Mouse (Mus musculus) heart, embryonic 10.5 days (tissue): ENCODE results near the gene Tgif2. TPM values are rescaled to one million over a fixed set of nuclear protein-coding genes. Genes with fewer than 3 reads are reported as not detected.
A peak's percentile ranks its signal among the peaks of the same experiment; 100 is the strongest.
"Not testable (repeated sequence)": the region's sequence is repeated elsewhere in the genome, so short reads cannot be mapped to it uniquely, and the experiment has no call there.

Source experiments
- DNase-seq: peaks from one replicate; pipeline ENCODE4 v3.0.0-alpha.2; 2017; ENCODE audit warnings: low spot score
- H3K27ac ChIP-seq: fragments of 300-500 bp; sonication (generic); 2 replicates; pipeline ENCODE4 v1.5.1; 2016; ENCODE audit warnings: mild to moderate bottlenecking
- H3K27me3 ChIP-seq: fragments of 300-500 bp; sonication (generic); 2 replicates; pipeline ENCODE4 v1.6.1; 2016; ENCODE audit warnings: mild to moderate bottlenecking; ENCODE audit not compliant: poor library complexity, insufficient read depth, severe bottlenecking
- H3K36me3 ChIP-seq: fragments of 300-500 bp; sonication (generic); 2 replicates; pipeline ENCODE4 v1.6.1; 2016; ENCODE audit warnings: mild to moderate bottlenecking, moderate library complexity
- H3K4me1 ChIP-seq: fragments of 300-500 bp; sonication (generic); 2 replicates; pipeline ENCODE4 v1.6.1; 2016; ENCODE audit warnings: mild to moderate bottlenecking
- H3K4me3 ChIP-seq: fragments of 300-500 bp; sonication (generic); 2 replicates; pipeline ENCODE4 v1.5.1; 2016; ENCODE audit warnings: mild to moderate bottlenecking, moderate library complexity
- H3K9me3 ChIP-seq: fragments of 300-500 bp; sonication (generic); 2 replicates; pipeline ENCODE4 v1.6.1; 2016; ENCODE audit warnings: mild to moderate bottlenecking, moderate library complexity
- WGBS: fragments of 180-500 bp; shearing (Covaris S2); methylation state at CpG from one replicate; pipeline ENCODE4 v1.1.7; 2016; 5-methylcytosine and 5-hydroxymethylcytosine counted together
- polyA plus RNA-seq: library from polyadenylated mRNA; unstranded; fragments of >200 nt; fragmentation: Nextera tagmentation; extraction: Ambion mirVana; gene quantifications from 2 replicates; pipeline ENCODE4 v1.2.1, GENCODE M21; 2016

Tgif2 gene
- polyA plus RNA-seq, 1 experiment from 2014 or later = 62.3 TPM

DNA sequence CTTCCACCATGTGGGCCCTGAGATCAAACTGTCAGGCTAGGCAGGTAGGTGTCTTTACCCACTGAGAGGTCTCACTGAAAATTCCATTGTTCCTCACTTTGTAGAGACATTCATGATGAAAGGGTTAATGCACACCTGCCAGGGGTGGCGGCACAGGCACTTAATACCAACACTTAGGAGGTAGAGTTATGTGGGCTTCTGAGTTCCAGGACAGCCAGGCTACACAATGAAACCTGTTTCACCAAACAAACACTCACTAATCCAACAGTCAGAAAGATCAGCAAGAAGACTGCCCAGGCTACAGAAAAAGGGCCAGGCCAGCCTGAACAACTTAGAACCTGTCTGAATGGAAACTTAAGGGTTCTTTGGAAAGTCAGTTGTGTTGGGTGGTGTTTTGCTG is 23.7 kb upstream of the Tgif2 start:
- no peak overlapping the region for H3K27ac ChIP-seq
- H3K36me3 ChIP-seq = no peaks in the 10 kb centered on the region
- peaks cover 19% of the 10 kb centered on the region for H3K4me1 ChIP-seq
- DNase-seq = no peak
- no peaks in the 10 kb centered on the region for H3K9me3 ChIP-seq
- 65% methylated on average over 1 of the region's 1 CpGs for WGBS
- no peak overlapping the region for H3K4me3 ChIP-seq
- no peaks in the 10 kb centered on the region for H3K27me3 ChIP-seq

DNA sequence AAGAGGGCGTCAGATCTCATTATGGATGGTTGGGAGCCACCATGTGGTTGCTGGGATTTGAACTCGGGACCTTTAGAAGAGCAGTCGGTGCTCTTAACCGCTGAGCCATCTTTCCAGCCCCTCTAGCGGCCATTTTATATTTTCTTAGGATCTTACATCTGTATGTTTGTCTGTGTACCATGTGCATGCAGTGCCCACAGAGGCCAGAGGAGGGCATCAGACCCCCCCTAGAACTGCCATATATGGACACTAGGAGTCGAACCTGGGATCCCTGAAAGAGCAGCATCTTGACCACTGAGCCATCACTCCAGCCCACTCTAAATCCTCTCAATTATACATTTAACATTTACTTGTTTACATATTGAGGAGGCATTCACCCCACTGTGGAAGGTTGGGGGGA is 14.7 kb upstream of the Tgif2 start:
- 86% methylated on average over 6 of the region's 6 CpGs for whole genome bisulfite sequencing
- H3K4me1 ChIP-seq, H3K4me3 ChIP-seq, H3K27me3 ChIP-seq, H3K9me3 ChIP-seq, DNase-seq, H3K27ac ChIP-seq: not testable (repeated sequence)
- H3K36me3 ChIP-seq = peaks cover 20% of the 10 kb centered on the region

DNA sequence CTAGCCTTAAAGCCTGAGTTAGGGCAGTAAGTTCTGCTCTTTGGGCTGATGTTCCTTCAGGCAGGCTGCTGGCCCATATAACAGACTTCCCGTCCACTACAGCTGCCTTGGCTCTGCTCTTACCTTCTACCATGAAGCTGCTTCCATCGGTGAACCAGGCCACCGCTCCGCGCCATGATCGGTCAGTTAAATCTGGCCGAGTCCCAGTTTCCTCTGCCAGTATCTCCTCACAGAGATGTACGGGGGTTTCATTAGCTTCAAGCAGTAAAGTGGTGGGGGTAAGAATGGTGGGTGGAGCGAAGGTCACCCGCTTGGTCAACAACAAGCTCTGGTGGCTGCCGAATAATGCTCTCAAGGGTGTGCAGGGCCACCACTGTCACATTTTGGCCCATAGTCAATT is 5.5 kb upstream of the Tgif2 start:
- Histone ChIP-seq H3K27me3 (no peaks in the 10 kb centered on the region), H3K4me3 (no peak overlapping the region), H3K36me3 (peaks cover 84% of the 10 kb centered on the region), H3K4me1 (peaks cover 15% of the 10 kb centered on the region; the same call in 1 of the 2 replicates), H3K27ac (no peak overlapping the region), H3K9me3 (peaks cover 16% of the 10 kb centered on the region)
- no peak for DNase-seq
- 95% methylated on average over 11 of the region's 11 CpGs for WGBS

DNA sequence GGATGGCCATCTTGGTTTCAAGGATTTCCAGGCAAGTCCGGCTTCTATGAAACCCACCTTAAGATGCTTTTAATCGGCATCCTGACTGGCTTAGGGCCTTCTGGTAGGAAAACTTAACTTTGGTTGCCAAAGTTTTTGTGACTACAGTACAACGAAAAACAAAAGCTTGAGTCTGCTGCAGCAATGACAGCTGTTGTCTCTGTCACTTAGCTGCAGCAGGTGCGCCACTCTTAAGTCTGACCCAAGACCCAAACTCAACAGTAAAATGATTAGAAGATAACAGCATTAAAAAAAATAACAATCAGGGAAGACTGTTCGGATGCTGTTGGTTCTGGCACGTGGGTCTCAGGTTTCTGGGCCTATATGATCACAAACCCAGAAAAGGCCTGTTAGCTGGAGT is 968 bp upstream of the Tgif2 start:
- Histone ChIP-seq H3K4me3 (peak overlapping the region; percentile 78), H3K4me1 (peaks cover 43% of the 10 kb centered on the region), H3K9me3 (no peaks in the 10 kb centered on the region), H3K36me3 (peaks cover 40% of the 10 kb centered on the region), H3K27ac (peak overlapping the region; percentile 93), H3K27me3 (no peaks in the 10 kb centered on the region)
- DNase-seq = no peak
- WGBS = 60% methylated on average over 6 of the region's 6 CpGs

DNA sequence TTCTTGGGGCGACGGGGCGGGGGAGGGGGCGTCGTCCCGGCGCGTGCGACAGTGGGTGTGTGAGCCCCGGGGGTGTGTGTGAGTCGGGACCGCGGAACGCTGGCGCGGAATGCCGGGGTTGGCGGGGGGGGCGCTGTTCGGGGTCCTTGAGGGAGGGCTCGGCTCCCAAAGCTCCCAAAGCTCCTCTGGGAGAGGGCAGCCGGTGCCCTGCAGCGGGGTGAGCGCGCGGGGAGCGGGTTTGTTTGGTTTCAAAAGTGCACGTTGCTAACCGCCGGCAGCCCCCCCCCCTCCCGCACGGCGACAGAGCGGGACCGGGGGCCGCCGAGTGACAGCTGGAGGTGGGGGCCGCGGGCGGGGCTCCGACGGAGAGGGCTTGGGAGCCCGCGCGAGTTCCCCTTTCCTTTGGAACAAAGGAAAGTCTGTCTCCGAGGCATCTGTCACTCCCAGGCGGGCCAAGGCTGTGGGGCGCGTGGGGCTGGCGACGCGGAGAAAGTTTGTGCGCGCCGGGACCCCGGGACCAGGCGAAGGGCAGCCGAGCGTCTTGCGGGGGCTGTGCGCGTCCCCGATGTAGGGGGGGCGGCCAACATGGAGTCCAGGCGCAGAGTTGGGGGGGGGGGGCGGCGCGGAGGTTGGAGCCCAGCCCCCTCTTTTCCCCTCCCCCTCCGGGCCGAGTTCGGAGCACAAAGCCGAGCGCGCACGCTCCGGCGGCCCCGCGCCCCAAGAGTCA is 657 bp downstream of the Tgif2 start:
- Histone ChIP-seq H3K4me1 (peaks cover 58% of the 10 kb centered on the region), H3K36me3 (peaks cover 40% of the 10 kb centered on the region), H3K4me3 (peak overlapping the region; percentile 78), H3K27ac (peak overlapping the region; percentile 93), H3K27me3 (no peaks in the 10 kb centered on the region), H3K9me3 (no peaks in the 10 kb centered on the region)
- DNase-seq = peak; percentile 80
- under 1% methylated on average over 67 of the region's 79 CpGs for WGBS

DNA sequence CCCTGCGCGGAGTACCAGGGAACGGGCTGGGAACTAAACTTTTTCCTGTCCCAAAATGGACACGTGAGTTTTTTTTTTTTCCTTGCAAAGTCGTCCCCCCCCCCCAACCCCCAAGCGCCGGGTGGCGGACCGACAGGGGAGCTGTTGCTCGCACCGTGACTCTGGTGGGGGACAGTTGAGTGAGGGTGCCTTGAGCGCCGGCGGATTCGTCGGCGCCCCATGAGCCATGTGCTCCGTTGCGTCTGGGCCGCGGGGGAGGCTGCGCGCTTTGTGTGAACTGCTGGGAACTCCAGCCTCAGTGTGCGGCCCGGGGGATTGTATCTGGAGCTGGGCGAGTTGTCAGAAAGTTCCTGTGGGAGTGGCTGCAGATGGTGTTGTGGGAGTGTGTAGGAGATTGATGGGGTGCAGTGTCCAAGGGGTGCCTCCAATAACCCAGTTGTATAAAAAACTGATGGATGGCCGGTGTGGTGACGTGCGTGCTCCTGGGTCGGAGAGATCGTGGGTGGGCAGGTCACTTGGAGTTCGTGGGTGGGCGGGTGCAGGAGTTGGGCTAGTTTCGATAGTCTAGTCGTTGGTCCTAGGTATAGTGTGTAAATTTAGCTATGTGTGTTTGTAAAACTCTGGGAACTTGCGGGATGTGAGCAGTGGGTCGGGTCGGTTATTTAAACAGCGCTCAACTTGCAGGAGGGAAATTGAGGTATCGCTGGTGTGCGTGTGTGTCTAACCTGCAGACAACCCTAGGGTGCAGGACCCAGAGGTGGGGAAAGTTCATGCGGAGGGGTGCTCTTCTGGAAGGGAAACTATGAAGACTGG is 1.4 kb downstream of the Tgif2 start:
- Histone ChIP-seq H3K4me3 (peak overlapping the region; percentile 78), H3K27me3 (no peaks in the 10 kb centered on the region), H3K4me1 (peaks cover 58% of the 10 kb centered on the region), H3K9me3 (no peaks in the 10 kb centered on the region), H3K27ac (peak overlapping the region; percentile 93), H3K36me3 (peaks cover 40% of the 10 kb centered on the region)
- DNase-seq = peak; percentile 87
- under 1% methylated on average over 40 of the region's 42 CpGs for WGBS

DNA sequence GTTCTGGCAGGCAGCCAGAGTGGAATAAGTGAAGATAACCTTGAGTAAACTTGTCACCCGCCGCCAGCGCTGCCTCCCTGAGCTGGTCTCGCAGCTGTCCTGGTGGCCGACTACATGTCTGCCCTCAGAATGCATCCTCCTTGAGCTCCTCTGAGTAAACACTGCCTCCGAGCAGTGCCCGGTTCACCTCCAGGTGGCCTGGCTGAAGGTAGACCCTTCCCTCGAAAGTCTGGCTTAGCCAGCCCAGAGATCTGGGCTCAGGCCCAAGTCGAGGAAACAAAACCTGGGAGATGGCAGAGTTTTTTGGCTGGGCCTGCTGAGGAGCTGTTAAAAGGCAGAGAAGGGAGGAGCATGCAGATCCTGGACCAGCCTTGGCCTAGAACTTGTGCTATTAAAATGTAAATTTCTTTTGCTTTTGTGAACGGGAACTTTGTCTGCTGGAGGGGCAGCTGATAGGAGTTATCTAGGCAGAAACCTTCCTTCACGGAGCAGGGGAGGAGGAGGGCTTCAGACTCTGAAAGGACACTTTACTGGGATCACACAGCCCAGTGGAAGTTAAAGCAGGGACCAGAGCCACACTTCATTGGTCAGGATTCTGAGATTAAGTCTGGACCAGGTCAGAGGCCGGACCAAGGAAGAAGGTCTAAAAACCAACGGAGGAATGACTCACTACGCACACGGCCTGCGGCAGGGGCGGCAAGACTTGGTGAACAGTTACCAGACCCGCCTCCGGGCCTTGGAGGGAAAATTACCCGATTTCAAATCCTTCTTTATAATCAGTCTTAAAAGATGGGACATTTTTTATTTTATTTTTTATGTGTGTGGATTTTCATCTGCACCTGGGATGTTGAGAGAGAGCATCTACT is 2.3 kb downstream of the Tgif2 start:
- H3K27ac ChIP-seq = peak overlapping the region; percentile 93
- H3K36me3 ChIP-seq = peaks cover 40% of the 10 kb centered on the region
- no peaks in the 10 kb centered on the region for H3K27me3 ChIP-seq
- DNase-seq = peak; percentile 89
- H3K9me3 ChIP-seq = no peaks in the 10 kb centered on the region
- 2% methylated on average over 20 of the region's 20 CpGs for WGBS
- H3K4me3 ChIP-seq = peak overlapping the region; percentile 78
- peaks cover 61% of the 10 kb centered on the region for H3K4me1 ChIP-seq

DNA sequence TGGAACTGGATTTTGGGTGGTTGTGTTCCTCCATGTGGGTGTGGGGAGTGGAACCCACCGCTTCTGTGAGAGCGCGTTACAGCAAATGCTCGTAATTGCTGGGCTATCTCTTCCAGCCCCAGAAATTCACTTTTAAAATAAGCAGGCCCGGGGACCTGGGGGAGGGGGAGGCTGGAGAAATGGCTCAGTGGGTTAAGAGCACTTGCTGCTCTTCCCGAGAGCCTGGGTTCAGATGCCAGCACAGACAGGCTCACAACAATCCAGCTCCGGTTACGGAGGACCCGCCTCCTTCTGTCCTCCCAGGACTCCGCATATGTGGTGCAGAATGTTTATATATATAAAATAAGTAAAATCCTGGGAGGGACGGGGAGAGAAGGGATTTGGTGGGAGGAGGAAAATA is 2.9 kb downstream of the Tgif2 start:
- Histone ChIP-seq H3K36me3 (peaks cover 40% of the 10 kb centered on the region), H3K4me3 (peak overlapping the region; percentile 78), H3K27me3 (no peaks in the 10 kb centered on the region), H3K9me3 (no peaks in the 10 kb centered on the region), H3K27ac (peak overlapping the region; percentile 93), H3K4me1 (peaks cover 62% of the 10 kb centered on the region)
- DNase-seq = no peak
- WGBS = 10% methylated on average over 11 of the region's 11 CpGs

DNA sequence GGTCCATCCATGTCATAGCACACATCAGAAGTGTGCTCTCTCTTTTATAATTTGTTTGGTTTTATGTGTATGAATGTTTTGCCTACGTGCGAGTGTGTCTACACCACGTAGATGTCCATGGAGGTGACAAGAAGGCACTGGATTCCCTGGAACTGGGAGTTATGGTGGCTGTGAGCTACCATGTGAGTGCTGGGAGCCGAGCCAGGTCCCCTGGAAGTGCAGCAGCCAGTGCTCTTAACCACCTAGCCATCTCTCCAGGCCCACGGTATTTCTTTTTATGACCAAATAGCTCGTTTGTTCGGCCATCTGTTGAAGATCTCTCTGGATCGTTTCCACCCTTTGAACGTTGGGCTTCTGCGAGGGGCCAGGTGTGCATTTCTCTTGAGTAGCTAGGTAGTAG is 3.5 kb downstream of the Tgif2 start:
- Histone ChIP-seq H3K36me3 (peaks cover 46% of the 10 kb centered on the region), H3K27ac (no peak overlapping the region), H3K4me1 (peaks cover 62% of the 10 kb centered on the region), H3K27me3 (no peaks in the 10 kb centered on the region), H3K4me3 (peak overlapping the region; percentile 28), H3K9me3 (no peaks in the 10 kb centered on the region)
- WGBS = 84% methylated on average over 10 of the region's 10 CpGs
- no peak for DNase-seq

DNA sequence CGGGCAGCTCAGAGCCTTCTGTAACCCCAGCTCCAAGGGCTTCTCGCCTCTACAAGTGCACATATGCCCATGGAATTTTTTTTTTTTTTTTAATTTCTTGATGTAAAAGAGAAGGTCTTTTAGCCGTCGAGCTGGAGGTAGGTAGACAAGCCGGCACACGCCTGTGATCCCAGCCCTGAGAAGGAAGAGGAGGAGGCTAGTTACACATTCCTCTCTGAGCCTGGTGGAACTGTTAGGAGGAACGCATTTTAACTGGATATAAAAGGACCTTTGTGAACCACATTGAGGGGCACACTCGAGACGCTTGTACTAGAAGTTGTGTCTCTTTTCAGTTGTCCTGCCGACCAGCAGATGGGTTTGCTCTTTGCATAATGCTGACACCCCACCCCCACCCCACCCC is 4.9 kb downstream of the Tgif2 start:
- DNase-seq = no peak
- 57% methylated on average over 10 of the region's 10 CpGs for WGBS
- no peak overlapping the region for H3K4me3 ChIP-seq
- no peak overlapping the region; the same call in 1 of the 2 replicates for H3K27ac ChIP-seq
- peaks cover 48% of the 10 kb centered on the region for H3K4me1 ChIP-seq
- no peaks in the 10 kb centered on the region for H3K27me3 ChIP-seq
- no peaks in the 10 kb centered on the region for H3K9me3 ChIP-seq
- H3K36me3 ChIP-seq = peaks cover 59% of the 10 kb centered on the region

DNA sequence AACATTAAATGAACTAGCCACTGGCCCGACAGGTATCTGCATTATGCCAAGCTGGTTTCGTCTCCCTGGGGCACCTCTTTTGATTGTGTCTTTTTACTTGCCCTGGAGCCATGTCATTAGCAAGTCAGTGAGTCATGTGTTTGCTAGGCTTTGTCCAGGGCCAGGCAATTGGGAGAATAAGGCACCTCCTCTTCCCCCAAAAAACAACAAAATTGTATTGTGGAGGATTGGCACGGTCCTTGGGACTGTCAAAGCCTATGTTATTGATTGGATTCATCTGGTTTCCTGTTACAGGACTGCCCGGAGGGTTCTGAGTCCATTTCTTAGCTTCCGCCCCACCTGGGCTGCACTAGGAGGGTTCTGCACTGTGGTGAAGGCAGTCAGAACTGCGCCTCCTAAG is 7.8 kb downstream of the Tgif2 start:
- 84% methylated on average over 6 of the region's 6 CpGs for WGBS
- Histone ChIP-seq H3K4me3 (no peak overlapping the region), H3K27ac (no peak overlapping the region), H3K4me1 (peaks cover 35% of the 10 kb centered on the region), H3K27me3 (no peaks in the 10 kb centered on the region), H3K9me3 (no peaks in the 10 kb centered on the region), H3K36me3 (peaks cover 88% of the 10 kb centered on the region)
- no peak for DNase-seq

DNA sequence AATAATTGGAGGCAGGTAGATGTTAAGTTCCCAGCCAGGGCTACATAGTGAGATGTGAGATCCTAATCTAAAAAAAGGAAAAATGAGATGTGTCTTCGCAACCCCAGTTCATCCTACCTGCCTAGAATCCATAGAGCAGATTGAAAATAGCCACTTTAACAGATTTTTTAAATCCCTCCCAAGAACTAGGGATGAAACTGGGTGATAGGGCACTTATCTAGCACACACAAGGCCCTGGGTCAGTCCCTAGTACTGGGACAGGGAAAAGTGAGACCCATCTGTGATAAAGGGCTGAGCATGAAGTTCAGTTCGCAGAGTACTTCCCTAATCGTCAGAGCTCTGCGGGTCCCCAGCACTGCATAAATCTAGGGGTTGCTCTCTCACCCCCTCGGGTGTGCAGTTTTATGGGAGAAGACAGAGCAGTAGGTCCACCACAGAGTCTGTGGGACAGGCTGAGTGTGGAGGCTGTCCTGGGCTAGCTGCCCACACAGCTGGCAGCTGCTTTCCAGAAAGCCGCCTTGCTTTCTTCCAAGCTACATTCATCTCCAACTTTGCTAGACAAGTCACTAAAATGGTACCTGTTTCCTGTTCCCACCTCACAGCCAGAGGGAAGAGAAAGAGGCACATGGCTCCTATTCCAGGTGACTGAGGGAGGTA is 8.8 kb downstream of the Tgif2 start:
- no peak for DNase-seq
- Histone ChIP-seq H3K4me3 (no peak overlapping the region), H3K27me3 (no peaks in the 10 kb centered on the region), H3K36me3 (peaks cover 94% of the 10 kb centered on the region), H3K9me3 (no peaks in the 10 kb centered on the region), H3K4me1 (peaks cover 25% of the 10 kb centered on the region), H3K27ac (no peak overlapping the region)
- WGBS = 88% methylated on average over 6 of the region's 6 CpGs
